Mouse (Mus musculus): ENCODE data around the gene Tom1l2. TPM values are rescaled to one million over a fixed set of nuclear protein-coding genes. Genes with fewer than 3 reads are reported as not detected.
A peak's percentile ranks its signal among the peaks of the same experiment; 100 is the strongest.

The Tom1l2 gene
- polyA plus RNA-seq, 1 experiment from 2014 or later, result 21.2 TPM

- WGBS, result 2% methylated on average over 41 of the region's 42 CpGs
- Histone ChIP-seq H3K4me1 (ENCODE audit: control insufficient read depth, insufficient read depth, low read length) (peaks cover 40% of the 10 kb centered on the region), H3K27ac (ENCODE audit: low read depth, low read length) (peak overlapping the region; percentile 94), H3K36me3 (ENCODE audit: control insufficient read depth, insufficient read depth, low read length) (no peaks in the 10 kb centered on the region), H3K9me3 (ENCODE audit: control insufficient read depth, low read length) (no peaks in the 10 kb centered on the region), H3K4me3 (ENCODE audit: low read depth, low read length) (peak overlapping the region; percentile 59), H3K4me2 (ENCODE audit: low read depth) (peak overlapping the region; percentile 100), H3K27me3 (ENCODE audit: control insufficient read depth, insufficient read depth, low read length) (no peaks in the 10 kb centered on the region), H3K9ac (ENCODE audit: low read length) (peak overlapping the region; percentile 64)
- DNase-seq (ENCODE audit: low spot score) (peak; percentile 59), ATAC-seq (ENCODE audit: insufficient read depth, low FRiP score, low TSS enrichment) (peak; percentile 32)
Measured at GRCm38 (mm10) chr11:60176975-60177657, 175.6 kb downstream of the Tom1l2 start.

Small RNA genes within 50 kb of the gene (microRNA-seq; reads per million reads assigned to microRNA genes)
- not detected for gene Gm27711
- not detected for gene Mir6921
- gene Mir6922, result not detected

Other genes with a start within 250 kb of the Tom1l2 start
- gene Rai1, start 247.9 kb downstream of the Tom1l2 start, polyA plus RNA-seq (2014; fragmentation: Nextera tagmentation; extraction: Ambion mirVana), result 28.5 and 31.4 TPM in 2 replicates
- gene Srebf1, start 130.3 kb downstream of the Tom1l2 start, polyA plus RNA-seq (2014; fragmentation: Nextera tagmentation; extraction: Ambion mirVana), result 53.3 and 54.7 TPM in 2 replicates
- 0.69 and 1.4 TPM in 2 replicates for gene Drc3, start 424 bp upstream of the Tom1l2 start, polyA plus RNA-seq (2014; fragmentation: Nextera tagmentation; extraction: Ambion mirVana)
- 27.8 and 29.9 TPM in 2 replicates for gene Gid4, start 64.2 kb upstream of the Tom1l2 start, polyA plus RNA-seq (2014; fragmentation: Nextera tagmentation; extraction: Ambion mirVana)
- gene Atpaf2, start 65.6 kb upstream of the Tom1l2 start, polyA plus RNA-seq (2014; fragmentation: Nextera tagmentation; extraction: Ambion mirVana), result 44.4 and 47.3 TPM in 2 replicates
- gene Drg2, start 101.7 kb upstream of the Tom1l2 start, polyA plus RNA-seq (2014; fragmentation: Nextera tagmentation; extraction: Ambion mirVana), result 126 and 132 TPM in 2 replicates
- 0.09 and 0.27 TPM in 2 replicates for gene Myo15, start 116.4 kb upstream of the Tom1l2 start, polyA plus RNA-seq (2014; fragmentation: Nextera tagmentation; extraction: Ambion mirVana)
- gene Alkbh5, start 183.5 kb upstream of the Tom1l2 start, polyA plus RNA-seq (2014; fragmentation: Nextera tagmentation; extraction: Ambion mirVana), result 29.7 and 31.5 TPM in 2 replicates